Mouse (Mus musculus): ENCODE measurements around the gene Fads2. TPM values are rescaled to one million over a fixed set of nuclear protein-coding genes. Genes with fewer than 3 reads are reported as not detected.
A peak's percentile ranks its signal among the peaks of the same experiment; 100 is the strongest.

The Fads2 gene
- polyA plus RNA-seq, 1 experiment from 2014 or later, result 125 TPM

- H3K27me3 ChIP-seq (replicated peaks), result no peaks in the 10 kb centered on the region
- peak; percentile 57 for ATAC-seq (ENCODE audit: insufficient read depth, low FRiP score, low read depth)
- H3K4me2 ChIP-seq, result 0 out of 2 replicates have a peak overlapping the region, but pooled peaks have one; percentile 8
- no peak overlapping the region for H3K9ac ChIP-seq
- H3K36me3 ChIP-seq, result peaks cover 27% of the 10 kb centered on the region
- peak overlapping the region; percentile 82 for H3K27ac ChIP-seq
- WGBS, result 31% methylated on average over 10 of the region's 10 CpGs
- peaks cover 30% of the 10 kb centered on the region; the same call in 1 of the 2 replicates for H3K4me1 ChIP-seq
- no peaks in the 10 kb centered on the region for H3K9me3 ChIP-seq
- no peak overlapping the region for H3K4me3 ChIP-seq (replicated peaks)
Observed at GRCm38 (mm10) chr19:10059911-10060567, 41.5 kb downstream of the Fads2 start.

GRCm38 (mm10) chr19:10058876-10059427 lies 42.6 kb downstream of the Fads2 start:
- ATAC-seq (ENCODE audit: insufficient read depth, low FRiP score, low read depth), result no peak
- Histone ChIP-seq H3K9me3 (no peaks in the 10 kb centered on the region), H3K4me1 (peaks cover 30% of the 10 kb centered on the region; the same call in 1 of the 2 replicates), H3K4me3 (replicated peaks) (no peak overlapping the region), H3K36me3 (peaks cover 27% of the 10 kb centered on the region), H3K27me3 (replicated peaks) (no peaks in the 10 kb centered on the region), H3K9ac (no peak overlapping the region), H3K4me2 (no peak overlapping the region), H3K27ac (peak overlapping the region; percentile 82; the same call in 1 of the 2 replicates)
- WGBS, result 59% methylated on average over 9 of the region's 9 CpGs

GRCm38 (mm10) chr19:10058352-10058825 lies 43.2 kb downstream of the Fads2 start:
- Histone ChIP-seq H3K27ac (no peak overlapping the region), H3K36me3 (peaks cover 29% of the 10 kb centered on the region; the same call in 1 of the 2 replicates), H3K4me2 (no peak overlapping the region), H3K9ac (no peak overlapping the region), H3K4me1 (peaks cover 30% of the 10 kb centered on the region; the same call in 1 of the 2 replicates), H3K9me3 (no peaks in the 10 kb centered on the region), H3K4me3 (replicated peaks) (no peak overlapping the region), H3K27me3 (replicated peaks) (no peaks in the 10 kb centered on the region)
- WGBS, result 78% methylated on average over 1 of the region's 1 CpGs
- no peak for ATAC-seq (ENCODE audit: insufficient read depth, low FRiP score, low read depth)

GRCm38 (mm10) chr19:10057486-10058351 lies 43.8 kb downstream of the Fads2 start:
- Histone ChIP-seq H3K27ac (no peak overlapping the region), H3K9ac (no peak overlapping the region), H3K4me3 (replicated peaks) (no peak overlapping the region), H3K4me2 (no peak overlapping the region), H3K4me1 (peaks cover 32% of the 10 kb centered on the region; the same call in 1 of the 2 replicates), H3K9me3 (no peaks in the 10 kb centered on the region), H3K36me3 (peaks cover 31% of the 10 kb centered on the region; the same call in 1 of the 2 replicates), H3K27me3 (replicated peaks) (no peaks in the 10 kb centered on the region)
- WGBS, result 55% methylated on average over 11 of the region's 11 CpGs
- ATAC-seq (ENCODE audit: insufficient read depth, low FRiP score, low read depth), result peak; percentile 19; the same call in 1 of the 2 replicates

GRCm38 (mm10) chr19:10056686-10057085 lies 44.9 kb downstream of the Fads2 start:
- no peak for ATAC-seq (ENCODE audit: insufficient read depth, low FRiP score, low read depth)
- 78% methylated on average over 3 of the region's 3 CpGs for WGBS
- H3K9me3 ChIP-seq, result no peaks in the 10 kb centered on the region
- peaks cover 23% of the 10 kb centered on the region; the same call in 1 of the 2 replicates for H3K36me3 ChIP-seq
- no peaks in the 10 kb centered on the region for H3K27me3 ChIP-seq (replicated peaks)
- no peak overlapping the region for H3K9ac ChIP-seq
- no peak overlapping the region for H3K27ac ChIP-seq
- no peak overlapping the region for H3K4me3 ChIP-seq (replicated peaks)
- peaks cover 28% of the 10 kb centered on the region; the same call in 1 of the 2 replicates for H3K4me1 ChIP-seq
- no peak overlapping the region for H3K4me2 ChIP-seq

GRCm38 (mm10) chr19:10055783-10056660 lies 45.5 kb downstream of the Fads2 start:
- H3K27ac ChIP-seq, result no peak overlapping the region

GRCm38 (mm10) chr19:10055261-10055660 lies 46.3 kb downstream of the Fads2 start:
- Histone ChIP-seq H3K4me2 (no peak overlapping the region), H3K36me3 (peaks cover 18% of the 10 kb centered on the region; the same call in 1 of the 2 replicates), H3K27ac (no peak overlapping the region), H3K27me3 (replicated peaks) (no peaks in the 10 kb centered on the region), H3K9ac (no peak overlapping the region), H3K4me1 (peaks cover 18% of the 10 kb centered on the region; the same call in 1 of the 2 replicates), H3K4me3 (replicated peaks) (no peak overlapping the region), H3K9me3 (no peaks in the 10 kb centered on the region)
- 75% methylated on average over 3 of the region's 3 CpGs for WGBS
- ATAC-seq (ENCODE audit: insufficient read depth, low FRiP score, low read depth), result no peak

More at GRCm38 (mm10) chr19:10055783-10056660, 45.5 kb downstream of the Fads2 start:
- 80% methylated on average over 22 of the region's 22 CpGs for WGBS
- H3K27me3 ChIP-seq (replicated peaks), result no peaks in the 10 kb centered on the region
- peaks cover 23% of the 10 kb centered on the region; the same call in 1 of the 2 replicates for H3K4me1 ChIP-seq
- ATAC-seq (ENCODE audit: insufficient read depth, low FRiP score, low read depth), result no peak
- no peak overlapping the region for H3K4me2 ChIP-seq
- no peak overlapping the region for H3K4me3 ChIP-seq (replicated peaks)
- no peak overlapping the region for H3K9ac ChIP-seq
- H3K36me3 ChIP-seq, result peaks cover 18% of the 10 kb centered on the region; the same call in 1 of the 2 replicates
- H3K9me3 ChIP-seq, result no peaks in the 10 kb centered on the region

- H3K4me2 ChIP-seq, result no peak overlapping the region
- peaks cover 13% of the 10 kb centered on the region; the same call in 1 of the 2 replicates for H3K4me1 ChIP-seq
- no peak overlapping the region for H3K4me3 ChIP-seq (replicated peaks)
- no peak overlapping the region for H3K27ac ChIP-seq
- ATAC-seq (ENCODE audit: insufficient read depth, low FRiP score, low read depth), result no peak; the same call in 1 of the 2 replicates
- 86% methylated on average over 6 of the region's 6 CpGs for WGBS
- no peaks in the 10 kb centered on the region for H3K27me3 ChIP-seq (replicated peaks)
- H3K9me3 ChIP-seq, result no peaks in the 10 kb centered on the region
- no peak overlapping the region for H3K9ac ChIP-seq
- H3K36me3 ChIP-seq, result peaks cover 18% of the 10 kb centered on the region; the same call in 1 of the 2 replicates
Observed at GRCm38 (mm10) chr19:10054361-10055075, 47.0 kb downstream of the Fads2 start.

- no peak for ATAC-seq (ENCODE audit: insufficient read depth, low FRiP score, low read depth)
- H3K9ac ChIP-seq, result no peak overlapping the region
- H3K27me3 ChIP-seq (replicated peaks), result no peaks in the 10 kb centered on the region
- 92% methylated on average over 10 of the region's 10 CpGs for WGBS
- H3K4me3 ChIP-seq (replicated peaks), result no peak overlapping the region
- no peak overlapping the region for H3K4me2 ChIP-seq
- no peak overlapping the region for H3K27ac ChIP-seq
- H3K36me3 ChIP-seq, result peaks cover 18% of the 10 kb centered on the region; the same call in 1 of the 2 replicates
- H3K9me3 ChIP-seq, result no peaks in the 10 kb centered on the region
- peaks cover 10% of the 10 kb centered on the region; the same call in 1 of the 2 replicates for H3K4me1 ChIP-seq
Observed at GRCm38 (mm10) chr19:10053692-10054260, 47.8 kb downstream of the Fads2 start.

GRCm38 (mm10) chr19:10052698-10053097 lies 48.8 kb downstream of the Fads2 start:
- Histone ChIP-seq H3K36me3 (peaks cover 18% of the 10 kb centered on the region; the same call in 1 of the 2 replicates), H3K9me3 (no peaks in the 10 kb centered on the region), H3K9ac (no peak overlapping the region), H3K27ac (no peak overlapping the region), H3K27me3 (replicated peaks) (no peaks in the 10 kb centered on the region), H3K4me2 (no peak overlapping the region), H3K4me1 (peaks cover 10% of the 10 kb centered on the region; the same call in 1 of the 2 replicates), H3K4me3 (replicated peaks) (no peak overlapping the region)
- no peak for ATAC-seq (ENCODE audit: insufficient read depth, low FRiP score, low read depth)
- 94% methylated on average over 4 of the region's 4 CpGs for WGBS

Data from stomach, embryonic 15.5 days (tissue).